Mouse (Mus musculus) cortical plate, adult 2 months (tissue): ENCODE measurements at regions not wholly inside any gene's neighbourhood (a gene's known extent, or its start where the extent isn't known, plus 50 kb on each side); places are given as distances from the start of the nearest gene placed in this dataset.

Source experiments
- CTCF ChIP-seq: fragments of 200-500 bp; IDR thresholded peaks from 2 replicates; pipeline ENCODE4 v1.5.1; 2011; ENCODE audit warnings: mild to moderate bottlenecking, control low read depth, low read length; ENCODE audit not compliant: insufficient read depth; ENCODE audit errors: extremely low read depth
- POLR2A ChIP-seq: fragments of 200-500 bp; IDR thresholded peaks from 2 replicates; pipeline ENCODE4 v1.6.1; 2011; ENCODE audit warnings: mild to moderate bottlenecking, low read length, control low read depth; ENCODE audit not compliant: insufficient read depth; ENCODE audit errors: extremely low read depth

GRCm38 (mm10) chr12:95138167-95138566, 553.9 kb upstream of the Flrt2 start:
- TF ChIP-seq CTCF, result no peak
- TF ChIP-seq POLR2A, result no peak
